Mouse (Mus musculus) leukemia stem cell, adult 10-12 weeks (primary cell): ENCODE measurements around the gene Prkcb. TPM values are rescaled to one million over a fixed set of nuclear protein-coding genes. Genes with fewer than 3 reads are reported as not detected.

Experiments used
- polyA plus RNA-seq: library from polyadenylated mRNA; stranded (reverse); fragments of >175 nt; gene quantifications from 2 replicates; pipeline ENCODE4 v1.2.3, GENCODE M21; 2012; ENCODE audit warnings: low replicate concordance

Prkcb gene
- 8.0 and 8.4 TPM in 2 replicates for polyA plus RNA-seq

DNA sequence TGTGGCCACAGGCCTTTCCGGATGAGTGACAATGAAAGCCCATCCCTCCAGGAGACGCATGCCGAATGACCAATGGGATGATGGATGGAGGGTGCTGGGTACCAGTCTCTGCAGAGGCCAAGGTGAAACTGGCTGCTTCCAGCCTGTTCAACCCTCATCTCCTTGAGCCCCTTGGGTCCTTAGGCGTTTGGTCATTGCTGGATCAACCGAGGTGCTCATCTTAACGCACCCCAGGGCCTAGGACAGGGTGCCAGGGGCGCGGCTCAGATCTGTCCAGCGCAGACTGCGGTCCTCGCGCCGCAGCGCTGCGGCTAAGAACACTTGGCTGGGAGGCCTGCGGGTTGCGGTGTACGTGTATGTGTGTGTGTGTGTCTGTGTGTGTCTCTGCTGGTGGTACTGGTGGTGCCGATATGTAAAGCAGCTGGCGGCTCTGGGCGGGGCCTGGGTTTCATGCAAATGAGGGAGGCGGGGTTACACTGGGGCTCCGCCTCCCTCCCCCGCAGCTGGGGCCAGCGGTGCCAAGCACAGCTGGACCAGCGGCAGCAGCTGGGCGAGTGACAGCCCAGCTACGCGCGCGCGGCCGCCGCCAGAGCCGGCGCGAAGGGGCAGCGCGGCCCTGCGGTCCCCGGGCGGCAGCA is at the start of gene Prkcb:
Prkcb (plus strand) TSS at position 147 of the 638 bp plus-strand sequence.

DNA sequence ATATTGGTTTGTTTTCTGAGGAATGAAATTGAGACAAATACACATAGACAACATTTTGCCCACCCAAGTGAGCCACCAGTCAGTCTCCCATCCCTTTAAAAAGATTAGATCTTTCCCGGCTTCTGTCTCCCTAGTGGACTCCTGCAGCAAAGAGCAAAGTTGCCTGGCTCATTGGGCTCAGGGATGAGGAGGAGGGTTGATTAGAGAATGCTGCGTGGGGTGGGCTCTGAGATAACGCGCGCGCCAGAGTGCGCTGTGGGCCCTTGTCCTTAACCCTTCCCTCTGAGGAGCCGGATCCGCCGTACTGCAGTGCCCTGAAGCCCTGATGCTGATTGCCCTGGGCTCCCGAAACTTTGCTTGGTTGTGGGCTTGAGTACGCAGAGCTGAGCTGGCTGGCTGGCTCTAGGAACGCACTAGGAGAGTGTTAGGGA is 381.9 kb downstream of the Prkcb start, which contains the start of gene Cacng3:
Cacng3 (plus strand) TSS at position 51 of the 431 bp plus-strand sequence.

Other genes with a start within 250 kb of the Prkcb start
- 19.6 and 43.1 TPM in 2 replicates for gene Ubfd1, start 221.6 kb upstream of the Prkcb start, polyA plus RNA-seq
- 8.2 and 12.2 TPM in 2 replicates for gene Ears2, start 221.5 kb upstream of the Prkcb start, polyA plus RNA-seq
- 807 and 1,445 TPM in 2 replicates for gene Ndufab1, start 186.9 kb upstream of the Prkcb start, polyA plus RNA-seq
- 1.7 and 2.3 TPM in 2 replicates for gene Palb2, start 155.8 kb upstream of the Prkcb start, polyA plus RNA-seq
- 4.3 TPM in 2 replicates for gene Dctn5, start 155.7 kb upstream of the Prkcb start, polyA plus RNA-seq
- gene Plk1, start 129.3 kb upstream of the Prkcb start, polyA plus RNA-seq, result 91.3 and 152 TPM in 2 replicates
- not detected in 2 replicates for gene Ern2, start 102.5 kb upstream of the Prkcb start, polyA plus RNA-seq
- gene Chp2, start 69.3 kb upstream of the Prkcb start, polyA plus RNA-seq, result 0.24 TPM in 2 replicates